Mouse (Mus musculus) urinary bladder, adult 18-20 months (tissue): Measurements from ENCODE around the gene Yipf2.

ENCODE experiments used
- DNase-seq, 2 experiments: peaks; one replicate each; pipeline ENCODE4 v3.0.0; 2022; ENCODE audit warnings: low spot score in 2 of 2, mixed read lengths in 2 of 2

Yipf2 gene

GRCm38 (mm10) chr9:21592703-21593121 lies at the start of gene Yipf2, which contains the start of gene Timm29:
Yipf2 (minus strand) TSS chr9:21592828.
Timm29 (plus strand) TSS chr9:21592722.
- peak; percentile 79 to 83 for DNase-seq

GRCm38 (mm10) chr9:21639031-21639430 lies 46.4 kb upstream of the Yipf2 start:
- no peak for DNase-seq

GRCm38 (mm10) chr9:21635639-21636038 lies 43.0 kb upstream of the Yipf2 start:
- DNase-seq: no peak

GRCm38 (mm10) chr9:21633106-21633505 lies 40.5 kb upstream of the Yipf2 start:
- DNase-seq: no peak

- no peak for DNase-seq
These were observed 38.0 kb upstream of the Yipf2 start for GRCm38 (mm10) chr9:21630673-21631072.

GRCm38 (mm10) chr9:21627145-21627795 lies 34.6 kb upstream of the Yipf2 start:
- no peak for DNase-seq

GRCm38 (mm10) chr9:21626571-21626970 lies 33.9 kb upstream of the Yipf2 start:
- DNase-seq: no peak

GRCm38 (mm10) chr9:21625342-21626339 lies 33.0 kb upstream of the Yipf2 start:
- no peak for DNase-seq

- no peak for DNase-seq
These were observed 30.0 kb upstream of the Yipf2 start for GRCm38 (mm10) chr9:21622676-21623075.

GRCm38 (mm10) chr9:21620229-21620628 lies 27.6 kb upstream of the Yipf2 start:
- DNase-seq: no peak

- peak in 1 of 2 experiments; percentile 17 for DNase-seq
These were observed 24.4 kb upstream of the Yipf2 start for GRCm38 (mm10) chr9:21617066-21617465.

GRCm38 (mm10) chr9:21616232-21616781 lies 23.7 kb upstream of the Yipf2 start:
- peak; percentile 73 to 82 for DNase-seq

GRCm38 (mm10) chr9:21615617-21616231 lies 23.1 kb upstream of the Yipf2 start, which contains the start of gene Smarca4:
Smarca4 (plus strand) TSS chr9:21616169.
- DNase-seq: peak; percentile 98 to 99

- DNase-seq: no peak
These were observed 22.4 kb upstream of the Yipf2 start for GRCm38 (mm10) chr9:21614864-21615616.

GRCm38 (mm10) chr9:21609861-21610260 lies 17.2 kb upstream of the Yipf2 start:
- DNase-seq: peak in 1 of 2 experiments; percentile 61

GRCm38 (mm10) chr9:21606648-21607047 lies 14.0 kb upstream of the Yipf2 start:
- no peak for DNase-seq

- DNase-seq: no peak
These were observed 13.2 kb upstream of the Yipf2 start for GRCm38 (mm10) chr9:21605865-21606264.

- no peak for DNase-seq
These were observed 11.5 kb upstream of the Yipf2 start for GRCm38 (mm10) chr9:21604119-21604518.

GRCm38 (mm10) chr9:21601722-21602399 lies 9.2 kb upstream of the Yipf2 start:
- peak; percentile 42 to 55 for DNase-seq

GRCm38 (mm10) chr9:21601073-21601472 lies 8.4 kb upstream of the Yipf2 start:
- DNase-seq: no peak
